Mouse (Mus musculus): ENCODE data around the gene B4galnt1. TPM values are rescaled to one million over a fixed set of nuclear protein-coding genes. Genes with fewer than 3 reads are reported as not detected.
A peak's percentile ranks its signal among the peaks of the same experiment; 100 is the strongest.

The B4galnt1 gene
- total RNA-seq, 4 experiments from 2014 or later: 1.2 to 3.2 (median 1.5) TPM

DNA sequence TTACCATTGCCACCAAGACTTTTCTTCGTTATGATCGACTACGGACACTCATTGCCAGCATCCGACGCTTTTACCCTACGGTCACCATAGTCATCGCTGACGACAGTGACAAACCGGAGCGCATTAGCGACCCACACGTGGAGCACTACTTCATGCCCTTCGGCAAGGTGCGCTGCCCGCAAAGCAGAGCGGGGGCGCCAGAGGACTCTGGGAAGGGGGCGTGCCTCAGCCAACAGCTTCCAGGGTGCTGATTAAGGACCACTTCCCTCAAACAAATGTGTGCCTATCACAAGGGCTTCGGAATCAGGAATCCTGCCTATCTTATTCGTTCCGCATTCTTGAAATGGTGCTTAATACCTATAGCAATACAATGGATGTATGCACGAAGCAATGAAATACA, 5.0 kb downstream of the B4galnt1 start:
- DNase-seq (ENCODE audit: low spot score): no peak

DNA sequence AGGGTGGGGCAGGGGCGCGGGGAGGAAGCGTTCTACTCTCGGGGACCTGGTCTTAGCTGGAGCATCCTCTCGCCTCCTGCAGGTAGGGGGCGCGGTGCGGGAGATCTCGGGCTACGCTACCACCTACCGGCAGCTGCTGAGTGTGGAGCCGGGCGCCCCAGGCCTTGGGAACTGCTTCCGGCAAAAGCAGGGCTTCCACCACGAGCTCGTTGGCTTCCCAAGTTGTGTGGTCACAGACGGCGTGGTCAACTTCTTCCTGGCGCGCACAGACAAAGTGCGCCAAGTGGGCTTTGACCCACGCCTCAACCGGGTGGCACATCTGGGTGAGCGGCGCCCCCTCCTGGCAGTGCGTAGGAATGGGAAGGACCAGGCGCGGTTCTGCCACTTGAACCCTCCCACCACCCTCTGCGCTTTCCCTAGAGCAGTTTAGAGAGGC, 5.8 kb downstream of the B4galnt1 start:
- peak; percentile 57 for DNase-seq (ENCODE audit: low spot score)

DNA sequence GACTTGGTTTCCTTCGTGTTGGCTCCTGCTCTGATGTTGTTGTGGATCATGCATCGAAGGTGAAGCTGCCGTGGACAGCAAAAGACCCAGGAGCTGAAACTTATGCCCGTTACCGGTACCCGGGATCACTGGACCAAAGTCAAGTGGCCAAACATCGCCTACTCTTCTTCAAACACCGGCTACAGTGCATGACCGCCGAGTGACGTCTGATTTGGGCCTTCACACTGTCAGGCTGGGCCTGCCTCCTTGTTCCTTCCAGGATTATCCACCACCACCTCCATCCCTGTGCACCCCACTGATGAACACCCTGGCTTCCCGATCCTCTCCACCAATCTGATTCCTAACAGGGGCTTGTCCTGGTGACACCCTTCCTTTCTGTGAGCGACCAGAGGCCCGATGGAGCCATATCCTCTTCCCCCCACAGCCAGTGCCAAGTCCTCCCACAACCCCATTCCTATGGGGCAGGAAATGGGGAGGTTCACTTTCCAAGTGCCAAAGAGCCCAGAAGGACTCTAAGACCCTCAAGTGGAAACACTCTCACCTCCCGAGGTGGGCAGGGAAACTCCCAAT, 6.7 kb downstream of the B4galnt1 start:
- no peak for DNase-seq (ENCODE audit: low spot score)

DNA sequence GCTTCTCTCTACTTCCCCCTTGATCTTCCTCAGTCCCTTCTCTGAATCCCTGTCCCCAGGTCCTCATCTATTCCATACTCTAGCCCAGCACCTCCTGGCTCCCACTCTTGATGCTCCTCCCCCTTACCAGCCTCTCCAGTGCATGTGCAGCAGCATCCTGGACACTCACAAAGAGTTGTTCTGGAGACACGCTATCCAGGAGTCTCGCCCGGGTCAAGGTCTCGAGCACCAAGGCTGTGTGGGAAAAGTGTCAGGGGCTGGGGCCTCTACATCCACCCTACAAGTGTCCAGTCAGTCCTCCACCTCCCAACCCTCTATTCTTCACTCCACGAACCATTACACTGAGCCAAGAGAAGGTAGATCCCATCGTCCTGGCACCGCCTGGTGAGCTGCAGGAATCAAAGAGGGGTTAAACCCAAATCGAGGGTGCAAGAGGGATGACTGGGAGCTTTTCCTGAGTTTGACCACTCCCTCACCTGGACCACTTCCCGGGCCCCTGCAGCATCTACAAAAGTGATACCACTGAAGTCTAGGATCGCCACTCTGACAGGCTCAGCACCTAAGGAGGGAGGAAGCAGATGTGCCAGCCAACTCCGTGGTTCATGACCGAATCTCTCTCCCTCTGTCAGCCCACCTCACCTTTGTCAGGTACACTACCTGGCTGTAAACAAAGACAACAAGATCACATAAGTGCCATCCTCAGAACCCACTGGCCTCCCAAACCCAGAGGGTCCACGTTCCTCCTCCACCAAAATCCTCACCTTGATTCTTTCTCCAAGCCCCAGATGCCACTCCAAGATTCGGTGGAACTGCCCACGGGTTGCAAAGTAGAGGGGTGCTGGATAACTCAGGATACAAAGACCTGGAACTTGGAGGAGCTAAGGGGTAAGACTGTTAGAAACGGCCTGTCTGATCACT, 8.4 kb downstream of the B4galnt1 start:
- no peak for DNase-seq (ENCODE audit: low spot score)

DNA sequence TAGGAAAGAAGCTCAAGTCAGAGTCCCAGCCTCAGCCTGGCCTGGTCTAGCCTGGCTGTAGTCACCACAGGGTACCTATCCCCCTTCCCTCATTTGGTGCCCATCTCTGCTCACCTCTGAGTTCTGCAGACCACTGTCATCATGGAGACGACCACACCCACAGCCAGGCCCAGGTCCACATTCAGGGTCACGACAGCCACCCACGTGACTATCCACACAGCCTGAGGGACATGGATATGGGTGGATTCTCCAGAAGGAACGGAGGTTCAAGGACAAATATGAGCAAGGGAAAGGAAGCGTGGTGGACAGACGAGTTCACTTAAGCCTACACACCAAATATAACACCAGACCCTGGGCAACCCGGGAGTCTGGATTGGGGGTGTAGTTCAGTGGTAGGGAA, 9.1 kb downstream of the B4galnt1 start:
- DNase-seq (ENCODE audit: low spot score): no peak

DNA sequence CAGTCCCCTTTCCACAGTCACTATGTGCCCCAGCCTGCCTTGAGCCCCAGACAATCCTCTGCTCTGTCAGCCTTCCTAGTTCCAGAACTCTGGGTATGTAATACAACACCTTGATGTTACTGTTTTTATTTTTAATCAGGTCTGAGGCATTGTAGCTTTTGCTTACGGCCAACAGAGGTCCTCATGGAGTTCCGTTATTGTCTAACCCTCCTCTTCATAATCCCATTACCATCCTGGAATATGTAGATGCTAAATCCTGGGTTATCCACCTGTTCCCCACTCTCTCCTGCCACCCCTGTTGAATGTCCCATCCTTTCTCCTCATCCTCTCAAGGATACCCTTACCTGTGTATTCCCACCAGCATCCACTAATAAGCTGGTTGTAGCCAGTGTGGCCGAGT, 11.2 kb downstream of the B4galnt1 start:
- no peak for DNase-seq (ENCODE audit: low spot score)

DNA sequence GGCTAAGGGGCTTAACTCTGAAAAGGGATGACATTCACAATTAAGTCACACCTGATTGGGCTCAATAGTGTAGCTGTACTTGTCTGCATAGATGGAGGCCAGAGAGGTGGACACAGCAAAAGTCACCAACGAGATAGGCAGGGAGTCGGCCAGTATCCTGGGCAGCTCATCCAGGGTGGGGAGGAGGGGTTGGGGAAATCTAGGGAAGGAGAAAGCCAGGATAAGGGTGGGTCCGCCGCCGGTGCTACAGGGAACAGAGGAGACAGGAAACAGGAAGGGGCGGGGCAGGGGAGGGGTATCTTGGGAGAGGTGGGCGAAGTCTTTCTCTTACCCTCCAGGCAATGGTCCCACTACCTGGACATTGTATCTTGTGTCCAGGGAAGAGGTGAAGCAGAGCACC, 11.7 kb downstream of the B4galnt1 start:
- DNase-seq (ENCODE audit: low spot score): no peak

DNA sequence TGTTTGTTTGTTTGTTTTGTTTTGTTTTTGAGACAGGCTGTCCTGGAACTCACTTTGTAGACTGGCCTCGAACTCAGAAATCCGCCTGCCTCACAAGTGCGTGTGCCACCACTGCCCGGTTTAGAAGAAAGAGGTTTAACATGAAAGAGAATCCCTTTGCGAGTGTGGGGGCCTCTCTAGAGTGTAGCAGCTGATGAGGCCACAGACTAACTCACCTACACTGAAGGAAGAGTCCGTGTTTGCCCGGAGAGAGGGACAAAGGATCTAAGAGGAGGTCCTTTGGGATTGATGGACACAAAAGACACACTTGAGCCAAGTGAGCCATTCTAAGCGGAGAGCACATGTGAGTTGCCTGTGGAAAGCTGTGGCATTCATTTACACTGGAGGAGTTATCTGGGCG, 12.2 kb downstream of the B4galnt1 start:
- no peak for DNase-seq (ENCODE audit: low spot score)

DNA sequence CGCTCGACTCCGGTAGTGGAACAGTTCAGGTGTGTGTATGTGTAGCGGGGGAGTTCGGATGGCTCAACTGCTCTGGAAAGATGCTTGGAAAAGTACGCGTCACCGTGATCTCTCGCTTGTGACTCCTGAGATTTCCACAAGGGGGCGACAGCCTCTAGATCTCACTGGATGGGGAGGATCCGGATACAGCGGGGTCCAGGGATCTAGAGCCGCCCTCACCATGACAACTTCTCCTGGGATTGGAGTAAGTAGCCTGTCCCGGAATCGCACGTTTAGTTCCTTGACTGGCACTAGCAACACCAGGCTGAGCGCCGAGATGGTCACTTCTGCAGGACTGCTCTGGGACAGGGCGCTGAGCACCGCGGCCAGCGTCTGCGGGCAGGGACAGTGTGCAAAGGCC, 12.7 kb downstream of the B4galnt1 start:
- DNase-seq (ENCODE audit: low spot score): peak; percentile 76

DNA sequence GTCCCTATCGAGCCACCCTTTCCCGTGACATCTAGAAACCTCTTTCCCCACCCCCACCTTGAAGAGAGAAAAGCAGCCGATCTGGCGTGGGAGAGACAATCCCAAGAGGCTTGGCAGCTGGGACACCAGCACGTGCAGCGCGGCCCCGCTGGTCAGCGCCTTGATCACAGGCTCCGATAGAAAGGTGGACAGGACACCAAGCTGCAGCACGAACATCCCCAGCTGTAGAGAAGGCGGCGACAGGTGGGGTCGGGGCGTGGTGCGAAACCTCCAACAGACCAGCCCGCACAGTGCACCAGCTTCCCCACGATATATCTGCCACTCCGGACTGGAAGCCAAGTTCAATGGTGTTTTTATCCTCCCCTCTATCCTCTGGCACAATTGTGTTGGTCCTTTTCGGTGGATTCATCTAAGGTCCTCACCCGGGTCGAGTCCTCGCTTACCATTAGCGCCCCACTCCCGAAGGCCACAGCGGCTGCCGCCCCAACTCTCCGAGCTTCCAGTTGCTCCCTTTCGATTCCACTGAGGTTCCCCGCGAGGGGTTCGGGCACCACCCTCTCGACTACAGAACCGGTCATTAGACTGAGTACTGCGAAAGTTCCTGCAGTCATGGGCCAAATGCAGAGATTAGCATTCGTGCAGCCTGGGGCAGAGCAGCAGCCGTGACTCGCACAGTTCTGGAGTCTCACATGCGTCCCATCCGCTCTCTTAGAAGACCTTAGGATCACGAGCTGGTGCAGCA, 13.4 kb downstream of the B4galnt1 start:
- no peak for DNase-seq (ENCODE audit: low spot score)

DNA sequence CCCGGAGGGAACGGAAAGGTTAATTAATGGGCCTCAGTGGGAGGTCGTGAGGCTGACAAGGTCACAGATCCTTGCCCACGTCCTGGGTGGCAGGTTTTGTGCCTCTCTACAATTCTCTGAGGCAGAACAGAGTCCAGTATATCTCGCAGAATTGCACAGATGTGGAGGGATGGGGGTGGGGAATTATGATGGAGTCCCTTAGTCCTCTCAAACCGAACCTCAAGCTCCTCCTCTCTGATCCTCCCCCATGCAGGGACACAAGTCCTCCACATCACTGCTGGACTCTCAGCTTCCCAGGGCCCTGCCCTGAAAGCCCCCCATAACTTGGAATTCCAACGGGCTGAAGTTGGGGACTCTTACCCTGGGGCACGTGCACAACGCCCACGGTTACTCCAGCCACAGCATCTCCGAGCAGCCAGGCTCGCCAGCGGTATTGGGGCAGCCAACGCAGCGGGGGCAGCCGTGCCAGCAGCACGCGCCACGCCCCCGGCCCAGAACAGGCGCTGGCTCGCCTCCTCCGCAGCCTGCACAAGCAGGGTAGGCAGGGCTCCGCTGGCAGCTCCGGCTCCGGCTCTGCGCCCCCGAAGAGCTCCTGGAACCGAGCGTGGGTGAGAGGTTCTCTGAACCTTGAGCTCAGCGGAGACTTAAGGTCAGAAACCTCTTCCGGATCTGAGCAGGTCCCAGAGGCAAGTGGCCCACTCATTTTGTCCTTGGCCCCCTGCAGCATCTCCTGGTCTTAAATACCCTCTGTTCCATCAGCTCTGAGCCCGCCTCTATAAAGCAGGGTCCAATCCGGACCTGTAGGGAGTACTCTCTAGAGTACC, 15.1 kb downstream of the B4galnt1 start, which contains the start of gene Slc26a10:
Slc26a10 (minus strand) TSS at position 775 of the 824 bp plus-strand sequence.
- peak; percentile 58 for DNase-seq (ENCODE audit: low spot score)

DNA sequence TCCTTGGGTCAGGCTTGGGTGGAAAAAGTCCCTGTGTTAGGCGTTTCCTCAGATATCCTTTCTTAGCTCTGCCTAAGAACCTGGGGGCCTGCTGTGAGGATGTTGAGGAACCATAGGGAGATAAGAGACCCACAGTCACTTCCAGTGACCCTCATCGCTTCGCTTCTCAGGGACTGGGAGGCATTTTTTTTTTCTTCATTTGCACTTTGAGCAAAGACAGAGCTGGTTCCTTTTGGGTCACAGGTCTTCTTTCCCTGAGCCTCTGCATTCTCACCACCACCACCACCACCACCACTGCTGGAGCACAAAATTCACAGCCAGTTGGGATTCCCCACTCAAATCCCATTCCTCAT, 15.6 kb downstream of the B4galnt1 start:
- DNase-seq (ENCODE audit: low spot score): no peak

DNA sequence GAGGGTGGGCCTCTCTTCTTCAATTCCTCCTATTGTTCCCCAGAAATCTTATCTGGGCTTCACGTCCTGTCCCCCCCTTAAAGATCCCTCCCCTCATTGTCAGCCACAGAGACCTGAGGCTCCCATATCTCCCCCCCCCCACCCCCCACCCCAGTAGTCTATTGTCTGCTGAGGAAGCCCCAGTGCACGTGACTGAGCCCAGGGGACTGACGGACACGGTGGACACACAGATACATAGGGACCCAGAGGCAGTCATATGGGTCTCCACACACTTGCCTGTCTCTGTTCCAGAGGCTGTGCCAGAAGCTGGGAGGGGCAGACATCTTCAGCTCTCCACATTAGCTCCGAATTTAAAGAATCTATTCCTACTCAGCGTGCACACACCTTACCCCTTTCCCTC, 16.5 kb downstream of the B4galnt1 start:
- DNase-seq (ENCODE audit: low spot score): peak; percentile 50

DNA sequence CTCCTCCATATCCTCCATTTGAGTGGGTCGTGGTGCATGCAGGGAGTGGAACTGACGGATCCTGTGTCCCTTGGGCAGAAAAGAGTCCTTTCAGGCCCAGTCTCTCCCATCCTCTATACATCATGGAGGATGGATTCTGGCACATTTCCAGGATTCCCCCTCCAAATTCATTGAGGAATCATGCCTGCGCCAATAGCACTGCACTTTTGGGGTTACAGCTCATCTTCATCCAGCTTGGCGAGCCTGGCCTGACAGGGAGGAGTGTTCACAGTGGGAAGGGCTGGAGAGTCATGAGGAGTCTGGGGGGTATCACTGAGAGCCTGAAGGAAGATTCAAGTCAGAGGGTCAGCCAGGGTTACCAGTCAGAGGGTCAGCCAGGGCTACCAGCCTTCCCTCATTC, 17.6 kb downstream of the B4galnt1 start:
- no peak for DNase-seq (ENCODE audit: low spot score)

DNA sequence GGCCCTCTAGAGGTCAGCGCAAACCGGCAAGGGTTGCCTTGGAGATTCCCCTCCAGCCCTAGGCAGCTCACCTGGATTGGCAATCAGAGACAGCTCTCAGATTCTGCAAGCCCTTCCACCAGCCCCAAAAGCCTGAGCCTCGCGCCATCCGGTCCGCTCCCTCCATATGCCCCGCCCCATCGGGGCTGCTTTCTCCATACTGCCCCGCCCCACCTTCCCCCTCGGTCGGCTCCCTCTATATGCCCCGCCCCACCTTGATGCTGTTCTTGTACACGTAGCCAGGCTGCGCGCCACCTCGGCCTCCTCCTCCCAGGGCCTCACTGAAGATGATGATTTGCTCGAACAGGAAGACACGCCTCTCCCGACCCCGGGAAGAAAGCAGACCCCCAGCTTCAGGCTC, 18.7 kb downstream of the B4galnt1 start:
- DNase-seq (ENCODE audit: low spot score): no peak

DNA sequence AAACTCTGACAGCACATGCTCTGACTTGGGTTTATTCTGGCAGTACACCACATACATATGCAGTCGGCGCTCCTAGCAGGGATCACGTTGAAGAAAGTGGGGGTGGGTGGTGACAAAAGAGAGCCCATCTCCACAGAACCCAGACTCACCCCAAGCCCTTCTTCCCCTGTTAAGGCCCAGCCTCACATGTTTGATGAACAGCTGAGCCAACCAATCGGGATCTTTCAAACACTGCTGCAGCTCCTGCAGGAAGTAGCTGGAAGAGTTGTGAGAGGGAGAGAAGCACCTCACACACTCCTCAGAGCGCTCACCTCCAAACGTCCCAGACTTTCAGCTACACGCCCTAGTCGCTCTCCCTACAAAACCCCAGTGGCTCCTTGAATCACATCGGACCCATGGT, 20.1 kb downstream of the B4galnt1 start:
- DNase-seq (ENCODE audit: low spot score): no peak

DNA sequence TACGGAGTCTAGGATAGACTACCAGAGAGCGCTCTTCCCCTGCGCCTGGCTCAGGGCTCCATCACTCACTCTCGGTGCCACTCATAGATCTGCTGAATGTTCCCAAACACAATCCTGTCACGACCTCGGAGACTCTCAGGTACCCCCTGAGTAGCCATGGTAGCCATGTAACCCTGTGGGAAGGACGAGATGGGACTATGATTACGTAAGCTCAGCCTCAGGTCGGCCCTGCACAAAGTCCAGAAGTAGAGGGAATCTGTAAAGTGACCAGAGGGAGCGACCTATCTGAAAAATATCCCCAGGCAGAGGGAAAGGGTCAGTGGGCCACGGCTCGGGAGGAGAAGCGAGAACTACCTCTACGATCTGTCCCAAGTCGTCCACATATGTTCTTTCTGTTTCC, 20.5 kb downstream of the B4galnt1 start:
- no peak for DNase-seq (ENCODE audit: low spot score)

DNA sequence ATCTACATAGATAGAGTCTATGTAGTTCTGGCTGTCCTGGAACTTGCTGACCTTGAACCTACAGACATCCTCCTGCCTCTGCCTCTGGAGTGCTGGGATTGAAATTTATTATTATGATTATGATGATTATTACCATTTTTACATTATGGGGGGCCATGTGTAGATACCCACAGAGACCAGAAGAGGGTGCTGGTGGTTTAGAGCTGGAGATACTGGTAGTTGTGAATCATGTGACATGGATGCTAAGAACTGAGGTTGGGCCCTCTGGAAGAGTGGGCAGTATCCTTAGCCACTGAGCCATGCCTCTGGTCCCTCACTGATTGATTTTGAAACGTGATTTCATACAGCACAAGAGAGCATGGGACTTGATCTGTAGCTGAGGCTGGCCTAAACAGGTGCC, 21.4 kb downstream of the B4galnt1 start:
- DNase-seq (ENCODE audit: low spot score): no peak

DNA sequence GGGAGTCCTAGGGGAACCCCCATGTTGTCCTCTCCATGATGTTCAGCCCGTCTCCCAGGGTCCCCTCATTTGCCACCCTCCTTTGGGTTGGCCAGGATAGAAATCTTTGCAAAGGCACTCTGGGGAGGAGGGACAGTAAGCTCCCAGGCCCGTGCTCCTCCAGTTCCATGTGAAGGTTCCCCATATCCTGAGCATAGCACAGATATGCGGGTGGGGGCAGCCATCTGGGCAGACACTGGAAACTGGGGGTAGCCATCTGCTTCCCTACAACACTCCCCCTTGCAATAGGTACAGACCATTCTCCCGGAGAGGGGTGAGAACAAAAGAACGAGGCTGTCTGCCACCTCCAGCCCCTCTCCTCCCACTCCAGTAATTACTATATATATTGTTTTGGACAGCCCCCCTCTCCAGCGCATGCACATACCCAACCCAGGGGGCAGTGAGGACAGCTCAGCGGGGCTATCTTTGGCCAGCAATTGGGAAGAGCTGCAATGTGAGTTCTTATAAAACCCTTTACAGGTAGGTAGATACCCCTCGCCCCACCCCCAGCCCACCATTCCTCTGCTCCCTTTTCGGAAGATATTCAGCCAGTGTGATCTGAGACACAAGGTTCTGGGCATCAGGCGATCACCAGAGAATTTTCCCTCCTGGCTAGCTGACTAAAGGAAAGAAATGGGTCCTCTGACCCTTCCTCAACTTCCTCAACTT, 22.5 kb downstream of the B4galnt1 start:
- no peak for DNase-seq (ENCODE audit: low spot score)

DNA sequence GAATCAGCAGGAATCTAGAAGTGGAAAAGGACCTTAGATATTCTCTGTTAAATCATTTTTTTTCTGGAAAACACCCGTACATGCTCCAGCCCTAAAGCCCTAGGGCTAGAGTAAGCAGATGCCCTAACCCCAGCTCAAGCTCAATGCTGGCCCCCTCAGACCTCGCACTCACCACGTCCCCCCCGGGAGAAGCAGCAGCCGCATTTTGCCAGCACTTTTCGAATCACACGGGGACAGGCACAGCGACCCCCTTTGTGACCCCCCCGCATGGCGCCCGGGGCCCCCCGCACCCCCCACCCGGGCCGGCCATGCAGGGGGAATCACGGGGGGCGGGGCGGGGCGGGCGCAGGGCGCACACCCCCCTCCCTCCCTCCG, 23.0 kb downstream of the B4galnt1 start:
- DNase-seq (ENCODE audit: low spot score): no peak

DNA sequence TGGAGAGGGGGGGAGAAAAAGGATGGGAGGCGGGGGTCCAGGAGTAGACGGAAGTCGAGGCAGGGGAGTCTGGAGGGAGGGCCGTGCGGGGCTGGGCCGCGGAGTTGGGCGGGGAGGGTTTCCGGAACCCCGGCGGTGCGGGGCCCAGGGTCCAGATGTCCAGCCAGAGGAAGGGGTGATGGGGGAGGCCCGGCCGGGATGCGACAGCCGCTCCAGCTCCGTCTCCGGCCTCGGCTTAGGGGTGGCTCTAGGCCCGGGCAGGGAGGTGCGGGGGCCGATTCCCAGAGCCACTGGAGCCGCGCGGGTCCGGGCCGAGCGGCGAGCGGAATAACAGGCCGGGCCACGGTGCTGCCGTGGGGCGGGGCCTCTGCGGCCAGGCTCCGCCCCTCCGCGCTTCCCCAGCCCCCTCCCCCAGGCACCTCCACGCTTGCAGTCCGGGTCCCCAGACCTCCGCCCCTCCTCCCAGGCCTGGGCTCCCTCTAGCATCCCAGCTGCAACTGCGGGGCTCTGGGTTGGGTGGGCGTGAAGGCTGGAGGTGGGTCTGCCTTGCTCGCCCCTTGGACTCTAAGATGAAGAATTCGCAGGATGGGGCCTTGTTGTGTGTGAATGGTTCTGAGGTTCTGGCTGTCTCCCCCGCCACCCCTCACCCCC, 23.6 kb downstream of the B4galnt1 start:
- DNase-seq (ENCODE audit: low spot score): no peak

Data from heart, adult 8-10 months (tissue).